Mouse (Mus musculus): ENCODE results near the gene Fnip2.

DNA sequence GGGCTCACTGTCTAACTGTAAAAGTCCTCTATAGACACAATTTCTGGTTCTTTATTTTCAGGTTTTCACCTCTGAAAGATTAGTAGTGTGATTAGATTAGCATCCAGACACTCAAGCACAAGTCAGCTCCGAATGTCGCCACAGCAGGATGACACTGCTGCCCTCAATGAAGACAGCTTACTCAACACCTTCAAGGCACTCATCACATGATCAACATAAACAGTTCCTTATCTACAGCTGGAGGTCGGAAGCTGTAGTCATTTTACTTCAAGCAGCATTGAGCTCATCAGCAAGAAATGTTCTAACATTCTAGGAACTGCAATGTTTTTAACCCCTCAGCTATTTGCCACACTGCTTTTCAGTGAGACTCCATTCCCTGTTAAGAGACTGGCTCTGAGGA, 76.0 kb downstream of the Fnip2 start:
- TF ChIP-seq CTCF (IDR thresholded peaks at IDR 0.05; ENCODE audit: low read depth) (no peak), EP300 (IDR thresholded peaks at IDR 0.05; ENCODE audit: low read depth) (no peak)
